Comparison of ENCODE assay signal across 1 mouse cellular context in genomic region chr17:45727481-45727880, GRCm38 (mm10).
A peak's percentile ranks its signal among the peaks of the same experiment; 100 is the strongest.
TF ChIP-seq lines count a peak whose summit lies in the region.

No protein-coding gene starts in this region.

TF ChIP-seq in MEL, 35 proteins besides CTCF, POLR2A, EP300 and RAD21 (continued from another document):
- TF ChIP-seq ELF1 (IDR thresholded peaks at IDR 0.05; ENCODE audit: low read depth, low read length) (no peak), ZNF384 (IDR thresholded peaks at IDR 0.05; ENCODE audit: low read depth, low read length) (peak; percentile 53; the same call in 1 of the 2 replicates), SMC3 (IDR thresholded peaks at IDR 0.05; ENCODE audit: low read depth, low read length) (no peak), CHD1 (IDR thresholded peaks at IDR 0.05; ENCODE audit: low read depth, low read length) (no peak), MAX (IDR thresholded peaks at IDR 0.05; ENCODE audit: low read length) (no peak), MEF2A (IDR thresholded peaks at IDR 0.05; ENCODE audit: extremely low read depth, insufficient replicate concordance, low read depth, low read length, poor library complexity, severe bottlenecking) (no peak), JUND (IDR thresholded peaks at IDR 0.05; ENCODE audit: low read depth, low read length) (no peak), NRF1 (IDR thresholded peaks at IDR 0.05; ENCODE audit: insufficient read depth, low read depth, low read length, poor library complexity, severe bottlenecking) (no peak), POLR2AphosphoS5 (IDR thresholded peaks at IDR 0.05; ENCODE audit: borderline replicate concordance, low read depth, low read length) (no peak), ZMIZ1 (IDR thresholded peaks at IDR 0.05; ENCODE audit: low read depth, low read length) (no peak), USF2 (IDR thresholded peaks at IDR 0.05; ENCODE audit: borderline replicate concordance in 1 of 2, insufficient read depth in 1 of 2, low read depth in 1 of 2, low read length in 2 of 2) (no peak; a peak in 1 of 4 replicates), E2F4 (IDR thresholded peaks at IDR 0.05; ENCODE audit: borderline replicate concordance, low read depth, low read length) (no peak)
TF ChIP-seq in MEL: peak in this region for 11.
